Mouse (Mus musculus) mesoderm, embryonic 11.5 days (tissue): ENCODE measurements at regions not wholly inside any gene's neighbourhood (a gene's known extent, or its start where the extent isn't known, plus 50 kb on each side); places are given as distances from the start of the nearest gene placed in this dataset.

Experiments used
- DNase-seq: peaks from one replicate; pipeline ENCODE4 v3.0.0-alpha.2; 2012; ENCODE audit warnings: low read depth, low spot score

- DNase-seq: no peak
Observed at GRCm38 (mm10) chr11:24789120-24789519, 711.3 kb downstream of the Bcl11a start.

- no peak for DNase-seq
Observed at GRCm38 (mm10) chr11:24795510-24796211, 717.8 kb downstream of the Bcl11a start.

- DNase-seq: no peak
Observed at GRCm38 (mm10) chr11:24804623-24805023, 726.8 kb downstream of the Bcl11a start.

GRCm38 (mm10) chr11:24829578-24830401 lies 751.9 kb downstream of the Bcl11a start:
- DNase-seq: peak; percentile 21

- DNase-seq: no peak
Observed at GRCm38 (mm10) chr11:24830484-24830883, 752.6 kb downstream of the Bcl11a start.

GRCm38 (mm10) chr11:24843839-24844738 lies 766.2 kb downstream of the Bcl11a start:
- DNase-seq: no peak

- DNase-seq: no peak
Observed at GRCm38 (mm10) chr11:24856991-24857390, 779.1 kb downstream of the Bcl11a start.

GRCm38 (mm10) chr11:24864637-24865036 lies 786.8 kb downstream of the Bcl11a start:
- no peak for DNase-seq

GRCm38 (mm10) chr11:24865067-24865796 lies 787.4 kb downstream of the Bcl11a start:
- no peak for DNase-seq
